Mouse (Mus musculus) brain, embryonic 14.5 days (tissue): Measurements from ENCODE around the gene Efna1. TPM values are rescaled to one million over a fixed set of nuclear protein-coding genes. Genes with fewer than 3 reads are reported as not detected.
A peak's percentile ranks its signal among the peaks of the same experiment; 100 is the strongest.

ENCODE experiments used
- DNase-seq: peaks from one replicate; pipeline ENCODE4 v3.0.0-alpha.2; 2011; ENCODE audit warnings: low read depth
- CTCF ChIP-seq: fragments of 200-500 bp; IDR thresholded peaks from 2 replicates; pipeline ENCODE4 v1.5.1; 2012; ENCODE audit warnings: inconsistent platforms, mild to moderate bottlenecking, moderate library complexity, borderline replicate concordance; ENCODE audit not compliant: insufficient read depth, insufficient read length; ENCODE audit errors: extremely low read depth
- POLR2A ChIP-seq: fragments of 200-500 bp; IDR thresholded peaks from 2 replicates; pipeline ENCODE4 v1.6.1; 2012; ENCODE audit warnings: mild to moderate bottlenecking, inconsistent platforms, borderline replicate concordance; ENCODE audit not compliant: poor library complexity, insufficient read depth, insufficient read length, severe bottlenecking; ENCODE audit errors: extremely low read depth
- polyA plus RNA-seq: library from polyadenylated mRNA; depleted of rRNA; stranded (reverse); fragments of >200 nt; gene quantifications from 2 replicates; pipeline ENCODE4 v1.2.3, GENCODE M21; 2012; rRNA removed

The Efna1 gene
- 11.2 and 12.0 TPM in 2 replicates for polyA plus RNA-seq

GRCm38 (mm10) chr3:89280606-89281511 is at the start of gene Efna1:
Efna1 (minus strand) TSS chr3:89281142.
- TF ChIP-seq CTCF (no peak), POLR2A (no peak)
- DNase-seq = peak; percentile 71

- TF ChIP-seq CTCF (no peak), POLR2A (no peak)
- peak; percentile 63 for DNase-seq
Observed at GRCm38 (mm10) chr3:89330346-89330745, 49.4 kb upstream of the Efna1 start.

GRCm38 (mm10) chr3:89328623-89329022 is 47.7 kb upstream of the Efna1 start:
- TF ChIP-seq CTCF (no peak), POLR2A (no peak)
- DNase-seq = peak; percentile 49

GRCm38 (mm10) chr3:89327371-89327870 is 46.5 kb upstream of the Efna1 start:
- TF ChIP-seq POLR2A (no peak), CTCF (no peak)
- no peak for DNase-seq

- no peak for DNase-seq
- TF ChIP-seq POLR2A = no peak
- no peak for TF ChIP-seq CTCF
Observed at GRCm38 (mm10) chr3:89325882-89326281, 44.9 kb upstream of the Efna1 start.

GRCm38 (mm10) chr3:89322514-89323165 is 41.7 kb upstream of the Efna1 start, which contains the start of gene Efna3:
Efna3 (minus strand) TSS chr3:89322965.
- peak; percentile 94 for DNase-seq
- TF ChIP-seq POLR2A = peak; percentile 42; the same call in 1 of the 2 replicates
- TF ChIP-seq CTCF = no peak

- TF ChIP-seq POLR2A (no peak), CTCF (no peak)
- no peak for DNase-seq
Observed at GRCm38 (mm10) chr3:89322131-89322500, 41.2 kb upstream of the Efna1 start.

- TF ChIP-seq POLR2A = no peak
- peak; percentile 53 for DNase-seq
Observed at GRCm38 (mm10) chr3:89321183-89322130, 40.5 kb upstream of the Efna1 start.

- peak; percentile 85 for DNase-seq
- no peak for TF ChIP-seq POLR2A
- TF ChIP-seq CTCF = no peak
Observed at GRCm38 (mm10) chr3:89320581-89321182, 39.7 kb upstream of the Efna1 start.

- peak; percentile 64 for DNase-seq
Observed at GRCm38 (mm10) chr3:89319591-89320350, 38.8 kb upstream of the Efna1 start.

GRCm38 (mm10) chr3:89318971-89319590 is 38.1 kb upstream of the Efna1 start:
- peak; percentile 14 for DNase-seq
- TF ChIP-seq CTCF = no peak
- no peak for TF ChIP-seq POLR2A

More at GRCm38 (mm10) chr3:89319591-89320350, 38.8 kb upstream of the Efna1 start:
- TF ChIP-seq POLR2A (no peak), CTCF (no peak)
